Mouse (Mus musculus) testis, adult 2 months (tissue): ENCODE data around the gene Isoc2b. TPM values are rescaled to one million over a fixed set of nuclear protein-coding genes. Genes with fewer than 3 reads are reported as not detected.
A peak's percentile ranks its signal among the peaks of the same experiment; 100 is the strongest.

Experiments
- H3K27ac ChIP-seq: fragments of 200-500 bp; 2 replicates; pipeline ENCODE4 v1.5.1; 2012; ENCODE audit warnings: low read depth, low read length; ENCODE audit not compliant: control insufficient read depth, insufficient read depth
- H3K27me3 ChIP-seq: fragments of 200-500 bp; 2 replicates; pipeline ENCODE4 v1.6.1; 2012; ENCODE audit warnings: mild to moderate bottlenecking, low read length, moderate library complexity; ENCODE audit not compliant: control insufficient read depth, insufficient read depth
- H3K36me3 ChIP-seq: fragments of 200-500 bp; 2 replicates; pipeline ENCODE4 v1.6.1; 2012; ENCODE audit warnings: mild to moderate bottlenecking, low read length; ENCODE audit not compliant: control insufficient read depth, insufficient read depth
- H3K4me1 ChIP-seq: fragments of 200-500 bp; 2 replicates; pipeline ENCODE4 v1.6.1; 2012; ENCODE audit warnings: low read length; ENCODE audit not compliant: control insufficient read depth, insufficient read depth
- H3K4me3 ChIP-seq: fragments of 200-500 bp; 2 replicates; pipeline ENCODE4 v1.5.1; 2012; ENCODE audit warnings: low read depth, mild to moderate bottlenecking, low read length, moderate library complexity, mixed read lengths; ENCODE audit not compliant: control insufficient read depth
- CTCF ChIP-seq: fragments of 200-500 bp; IDR thresholded peaks from 2 replicates; pipeline ENCODE4 v1.5.1; 2012; ENCODE audit warnings: low read depth, mild to moderate bottlenecking, inconsistent platforms, low read length, moderate library complexity; ENCODE audit not compliant: control insufficient read depth, insufficient read depth, insufficient replicate concordance
- POLR2A ChIP-seq: fragments of 200-500 bp; IDR thresholded peaks from 2 replicates; pipeline ENCODE4 v1.6.1; 2012; ENCODE audit warnings: low read depth, mild to moderate bottlenecking, inconsistent platforms, low read length, moderate library complexity; ENCODE audit not compliant: control insufficient read depth
- polyA plus RNA-seq: library from polyadenylated mRNA; depleted of rRNA; stranded (reverse); fragments of >200 nt; gene quantifications from 2 replicates; pipeline ENCODE4 v1.2.3, GENCODE M21; 2012

Gene Isoc2b
- polyA plus RNA-seq, 1 experiment = 6.5 TPM

GRCm38 (mm10) chr7:4843604-4844244, 26.3 kb downstream of the Isoc2b start:
- H3K27me3 ChIP-seq = no peaks in the 10 kb centered on the region

GRCm38 (mm10) chr7:4842634-4843131, 27.4 kb downstream of the Isoc2b start:
- Histone ChIP-seq H3K4me3 (peak overlapping the region; percentile 77), H3K36me3 (no peaks in the 10 kb centered on the region), H3K27me3 (no peaks in the 10 kb centered on the region), H3K4me1 (peaks cover 26% of the 10 kb centered on the region), H3K27ac (no peak overlapping the region)
- TF ChIP-seq POLR2A (no peak), CTCF (no peak)

More at GRCm38 (mm10) chr7:4843604-4844244, 26.3 kb downstream of the Isoc2b start:
- TF ChIP-seq POLR2A = no peak
- TF ChIP-seq CTCF = no peak
- Histone ChIP-seq H3K27ac (no peak overlapping the region), H3K36me3 (no peaks in the 10 kb centered on the region), H3K4me1 (peaks cover 26% of the 10 kb centered on the region), H3K4me3 (peak overlapping the region; percentile 77)

- no peaks in the 10 kb centered on the region for H3K27me3 ChIP-seq
- TF ChIP-seq POLR2A (no peak), CTCF (no peak)
- no peak overlapping the region for H3K27ac ChIP-seq
- H3K4me3 ChIP-seq = no peak overlapping the region
- H3K36me3 ChIP-seq = no peaks in the 10 kb centered on the region
- H3K4me1 ChIP-seq = peaks cover 26% of the 10 kb centered on the region
Observed at GRCm38 (mm10) chr7:4842077-4842476, 28.0 kb downstream of the Isoc2b start.

- Histone ChIP-seq H3K27ac (no peak overlapping the region), H3K4me3 (no peak overlapping the region), H3K27me3 (no peaks in the 10 kb centered on the region), H3K36me3 (no peaks in the 10 kb centered on the region), H3K4me1 (peaks cover 6% of the 10 kb centered on the region)
- no peak for TF ChIP-seq POLR2A
- no peak for TF ChIP-seq CTCF
Observed at GRCm38 (mm10) chr7:4837639-4838038, 32.4 kb downstream of the Isoc2b start.

GRCm38 (mm10) chr7:4836351-4836792, 33.7 kb downstream of the Isoc2b start:
- H3K4me3 ChIP-seq = peak overlapping the region; percentile 48
- TF ChIP-seq POLR2A = no peak
- TF ChIP-seq CTCF = peak; percentile 36; the same call in 1 of the 2 replicates
- no peaks in the 10 kb centered on the region for H3K27me3 ChIP-seq
- H3K27ac ChIP-seq = no peak overlapping the region
- peaks cover 6% of the 10 kb centered on the region for H3K4me1 ChIP-seq
- no peaks in the 10 kb centered on the region for H3K36me3 ChIP-seq

- Histone ChIP-seq H3K4me1 (peaks cover 12% of the 10 kb centered on the region), H3K27ac (no peak overlapping the region), H3K4me3 (no peak overlapping the region; the same call in 1 of the 2 replicates), H3K27me3 (no peaks in the 10 kb centered on the region), H3K36me3 (no peaks in the 10 kb centered on the region)
- no peak for TF ChIP-seq CTCF
- TF ChIP-seq POLR2A = no peak
Observed at GRCm38 (mm10) chr7:4835631-4836327, 34.3 kb downstream of the Isoc2b start.

GRCm38 (mm10) chr7:4830476-4830875, 39.6 kb downstream of the Isoc2b start:
- no peaks in the 10 kb centered on the region for H3K27me3 ChIP-seq
- TF ChIP-seq POLR2A (no peak), CTCF (no peak)
- H3K27ac ChIP-seq = no peak overlapping the region
- H3K4me1 ChIP-seq = peaks cover 17% of the 10 kb centered on the region
- no peaks in the 10 kb centered on the region for H3K36me3 ChIP-seq
- no peak overlapping the region for H3K4me3 ChIP-seq

GRCm38 (mm10) chr7:4825365-4825764, 44.7 kb downstream of the Isoc2b start:
- H3K4me1 ChIP-seq = peaks cover 8% of the 10 kb centered on the region
- no peak for TF ChIP-seq POLR2A
- no peak for TF ChIP-seq CTCF
- H3K27me3 ChIP-seq = no peaks in the 10 kb centered on the region

More at GRCm38 (mm10) chr7:4825365-4825764, 44.7 kb downstream of the Isoc2b start:
- H3K4me3 ChIP-seq = no peak overlapping the region
- H3K36me3 ChIP-seq = no peaks in the 10 kb centered on the region
- no peak overlapping the region for H3K27ac ChIP-seq
